Mouse (Mus musculus) limb, embryonic 14.5 days (tissue): ENCODE results near the gene Pkdrej. TPM values are rescaled to one million over a fixed set of nuclear protein-coding genes. Genes with fewer than 3 reads are reported as not detected.

ENCODE experiments used
- ATAC-seq: fragments of 200-750 bp; cut with Nextera tagmentation; 2 replicates; pipeline ENCODE4 v1.8.0; 2017; ENCODE audit warnings: low read depth, moderate number of reproducible peaks, moderate TSS enrichment; ENCODE audit not compliant: low FRiP score
- DNase-seq: peaks from one replicate; pipeline ENCODE4 v3.0.0-alpha.2; 2015; ENCODE audit warnings: low spot score
- H3K27ac ChIP-seq: fragments of 300-500 bp; sonication (generic); replicated peaks from 2 replicates; pipeline ENCODE4 v1.5.1; 2014; ENCODE audit warnings: low read depth, mild to moderate bottlenecking, low read length, moderate library complexity, mixed read lengths
- H3K27me3 ChIP-seq: fragments of 300-500 bp; sonication (generic); 2 replicates; pipeline ENCODE4 v1.6.1; 2014; ENCODE audit warnings: low read length, mixed read lengths; ENCODE audit not compliant: control insufficient read depth, insufficient read depth
- H3K36me3 ChIP-seq: fragments of 300-500 bp; sonication (generic); 2 replicates; pipeline ENCODE4 v1.6.1; 2014; ENCODE audit warnings: mild to moderate bottlenecking, low read length, moderate library complexity, mixed read lengths; ENCODE audit not compliant: control insufficient read depth, insufficient read depth
- H3K4me1 ChIP-seq: fragments of 300-500 bp; sonication (generic); 2 replicates; pipeline ENCODE4 v1.6.1; 2014; ENCODE audit warnings: antibody characterized with exemption, low read length, mixed read lengths; ENCODE audit not compliant: control insufficient read depth, insufficient read depth
- H3K4me2 ChIP-seq: fragments of 300-500 bp; sonication (generic); replicated peaks from 2 replicates; pipeline ENCODE4 v1.6.1; 2014; ENCODE audit warnings: low read depth, mild to moderate bottlenecking, low read length, moderate library complexity; ENCODE audit not compliant: severe bottlenecking
- H3K4me3 ChIP-seq: fragments of 300-500 bp; sonication (generic); replicated peaks from 2 replicates; pipeline ENCODE4 v1.5.1; 2014; ENCODE audit warnings: low read length
- H3K9ac ChIP-seq: fragments of 300-500 bp; sonication (generic); 2 replicates; pipeline ENCODE4 v1.6.1; 2014; ENCODE audit warnings: mild to moderate bottlenecking, low read depth, low read length, moderate library complexity; ENCODE audit not compliant: severe bottlenecking
- H3K9me3 ChIP-seq: fragments of 300-500 bp; sonication (generic); 2 replicates; pipeline ENCODE4 v1.6.1; 2016; ENCODE audit warnings: low read length; ENCODE audit not compliant: control insufficient read depth
- POLR2A ChIP-seq: fragments of 200-500 bp; IDR thresholded peaks from 2 replicates; pipeline ENCODE4 v1.8.0; 2012; ENCODE audit warnings: inconsistent platforms, mild to moderate bottlenecking, moderate library complexity, borderline replicate concordance; ENCODE audit not compliant: insufficient read depth, insufficient read length; ENCODE audit errors: extremely low read depth
- WGBS: fragments of 180-500 bp; shearing (Covaris S2); extraction: QIAGEN DNeasy Blood & Tissue Kit; methylation state at CpG from one replicate; pipeline ENCODE4 v1.1.7; 2014; 5-methylcytosine and 5-hydroxymethylcytosine counted together
- polyA plus RNA-seq, 2 experiments: library from polyadenylated mRNA; depleted of rRNA in 1 of 2; stranded (reverse) in 1 of 2; unstranded in 1 of 2; fragments of >200 nt; fragmentation: Nextera tagmentation in 1 of 2; extraction: Ambion mirVana in 1 of 2; gene quantifications; 2 replicates each; pipeline versions ENCODE4 v1.2.1 to v1.2.3; 2012 to 2014

Gene Pkdrej
- polyA plus RNA-seq, 2 experiments: 0.25 to 0.38 TPM

DNA sequence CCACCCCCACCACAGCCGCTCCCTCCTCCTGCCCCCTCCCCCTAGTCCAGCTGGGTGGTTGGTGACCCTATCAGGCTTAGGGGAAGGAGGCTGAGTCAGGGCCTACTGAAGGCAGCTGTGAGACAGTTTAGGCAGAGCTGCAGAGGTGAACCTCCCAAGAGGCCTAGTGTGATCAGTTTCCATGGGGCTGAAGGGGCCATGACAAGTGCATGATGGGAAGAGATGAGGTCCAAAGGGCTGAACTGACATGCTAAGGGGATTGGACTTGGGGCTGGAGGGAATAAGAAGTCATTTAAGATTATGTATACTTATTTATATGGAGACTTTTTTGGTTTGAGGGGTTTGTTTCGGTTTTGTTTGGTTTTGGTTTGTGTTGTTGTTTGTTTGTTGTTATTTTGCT lies 45.3 kb downstream of the Pkdrej start:
- DNase-seq: no peak
- Histone ChIP-seq H3K27ac (no peak overlapping the region), H3K9me3 (no peaks in the 10 kb centered on the region), H3K4me1 (no peaks in the 10 kb centered on the region), H3K9ac (no peak overlapping the region), H3K27me3 (no peaks in the 10 kb centered on the region), H3K4me3 (no peak overlapping the region), H3K4me2 (no peak overlapping the region), H3K36me3 (no peaks in the 10 kb centered on the region)
- 59% methylated on average over 2 of the region's 2 CpGs for WGBS
- no peak for TF ChIP-seq POLR2A
- no peak for ATAC-seq

DNA sequence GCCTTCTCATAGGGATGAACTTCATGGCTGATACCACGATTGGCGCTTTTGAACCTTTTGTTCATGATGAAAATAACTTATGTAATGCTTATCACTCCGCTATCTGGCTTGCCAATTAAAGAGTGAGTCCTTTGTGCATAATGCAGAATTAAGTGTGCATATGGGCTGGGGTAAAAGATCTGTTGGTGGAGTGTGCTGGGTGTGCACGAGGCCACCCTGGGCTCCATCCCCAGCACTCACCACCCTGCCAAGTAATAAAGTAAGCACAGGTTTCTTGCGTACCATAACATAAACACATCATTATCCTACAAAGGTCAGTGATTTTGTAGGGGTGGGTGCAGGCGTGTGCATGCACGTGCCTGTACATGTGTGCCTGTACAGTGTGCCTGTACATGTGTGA lies 46.5 kb downstream of the Pkdrej start:
- Histone ChIP-seq H3K27me3 (no peaks in the 10 kb centered on the region), H3K9ac (no peak overlapping the region), H3K4me3 (no peak overlapping the region), H3K4me1 (no peaks in the 10 kb centered on the region), H3K9me3 (no peaks in the 10 kb centered on the region), H3K27ac (no peak overlapping the region), H3K4me2 (no peak overlapping the region), H3K36me3 (no peaks in the 10 kb centered on the region)
- WGBS: 81% methylated on average over 7 of the region's 7 CpGs
- ATAC-seq (no peak), DNase-seq (no peak)
- TF ChIP-seq POLR2A: no peak

DNA sequence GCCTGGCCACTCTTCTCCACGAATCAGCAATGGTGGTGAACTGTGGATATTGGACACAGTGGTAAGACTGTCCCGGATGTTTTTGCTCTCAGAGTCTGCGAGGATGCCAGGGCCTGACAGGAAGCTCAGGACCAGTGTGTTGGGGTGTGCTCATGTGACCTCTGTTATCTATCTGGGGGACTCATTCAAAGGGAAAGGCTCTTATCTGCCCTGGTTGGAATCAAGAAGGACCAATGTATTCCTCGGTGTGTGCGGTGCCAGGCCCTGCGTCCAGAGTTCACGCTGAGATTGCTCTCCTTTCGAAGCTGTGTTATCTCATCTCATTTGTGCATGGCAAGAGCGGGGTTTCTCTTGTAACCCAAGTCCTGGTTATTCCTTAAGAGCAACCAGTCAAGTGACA lies 47.1 kb downstream of the Pkdrej start:
- no peaks in the 10 kb centered on the region for H3K9me3 ChIP-seq
- TF ChIP-seq POLR2A: no peak
- ATAC-seq: no peak
- H3K27me3 ChIP-seq: no peaks in the 10 kb centered on the region
- H3K4me3 ChIP-seq: no peak overlapping the region
- no peak overlapping the region for H3K9ac ChIP-seq
- 90% methylated on average over 9 of the region's 9 CpGs for WGBS
- no peak overlapping the region for H3K4me2 ChIP-seq
- no peaks in the 10 kb centered on the region for H3K36me3 ChIP-seq
- DNase-seq: no peak
- no peak overlapping the region for H3K27ac ChIP-seq
- H3K4me1 ChIP-seq: no peaks in the 10 kb centered on the region

GRCm38 (mm10) chr15:85772146-85772740 lies 49.3 kb downstream of the Pkdrej start:
- Histone ChIP-seq H3K9ac (no peak overlapping the region), H3K27me3 (no peaks in the 10 kb centered on the region), H3K36me3 (no peaks in the 10 kb centered on the region), H3K4me3 (no peak overlapping the region), H3K27ac (no peak overlapping the region), H3K9me3 (no peaks in the 10 kb centered on the region), H3K4me2 (no peak overlapping the region), H3K4me1 (no peaks in the 10 kb centered on the region)
- WGBS: 74% methylated on average over 11 of the region's 11 CpGs
- TF ChIP-seq POLR2A: no peak
- DNase-seq (no peak), ATAC-seq (no peak)

DNA sequence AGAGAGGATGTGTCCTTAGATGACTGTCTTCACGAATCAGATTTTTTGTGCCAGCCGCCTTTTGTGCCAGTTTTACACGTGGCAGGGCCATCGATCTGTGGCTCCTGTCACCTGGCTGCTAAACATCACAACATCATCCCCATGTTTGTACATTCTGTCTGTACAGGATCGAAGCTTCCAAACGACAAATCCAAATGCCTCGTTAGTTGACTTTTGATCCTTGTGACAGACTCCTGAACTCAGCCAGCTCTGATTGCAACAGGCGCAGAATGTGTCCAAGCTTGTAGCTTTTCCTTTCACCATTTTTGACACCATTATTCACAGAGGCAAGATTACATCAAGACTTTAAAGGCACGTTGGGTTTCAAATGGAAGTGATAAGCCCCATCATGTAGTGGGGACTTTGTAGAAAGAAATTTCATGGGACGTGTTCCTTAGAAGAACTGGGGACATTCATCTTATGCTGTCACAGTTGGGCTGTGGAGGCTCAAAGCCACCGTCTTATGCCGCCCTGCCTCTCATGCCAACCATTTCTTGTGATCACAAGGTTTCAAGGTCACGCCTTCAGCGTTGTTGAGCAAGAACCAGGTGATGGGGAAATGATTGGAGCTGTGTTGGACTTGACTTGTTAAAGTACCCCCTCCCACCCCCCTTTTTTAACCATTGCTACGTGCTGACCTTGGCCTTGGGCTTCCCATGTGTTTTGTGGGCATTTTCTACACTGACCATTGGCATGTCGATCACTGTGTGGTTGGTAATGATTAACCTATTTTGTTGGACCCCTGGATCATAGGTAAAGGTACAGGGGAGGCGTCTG lies 50.0 kb downstream of the Pkdrej start:
- TF ChIP-seq POLR2A: no peak
- H3K4me2 ChIP-seq: no peak overlapping the region
- H3K4me1 ChIP-seq: no peaks in the 10 kb centered on the region
- no peaks in the 10 kb centered on the region for H3K36me3 ChIP-seq
- ATAC-seq (no peak), DNase-seq (no peak)
- no peaks in the 10 kb centered on the region for H3K9me3 ChIP-seq
- WGBS: 78% methylated on average over 17 of the region's 17 CpGs
- no peaks in the 10 kb centered on the region for H3K27me3 ChIP-seq
- no peak overlapping the region for H3K27ac ChIP-seq
- H3K9ac ChIP-seq: no peak overlapping the region
- H3K4me3 ChIP-seq: no peak overlapping the region
